ENCODE assay signal across 8 mouse cellular contexts in genomic region chr1:181445630-181446257, GRCm38 (mm10).
DNase-seq lines count a peak whose midpoint lies in the region; ATAC-seq and TF ChIP-seq lines count a peak whose summit lies in the region.

No protein-coding gene starts in this region.

- intact Hi-C loops in heart, postnatal 36 days (cut with DNase I) = loop anchor here (5.0 kb wide), 1 partner anchor 102 kb away; no protein-coding TSS in a partner anchor

- H3K4me3 ChIP-seq in midbrain, embryonic 14.5 days (replicated peaks; ENCODE audit: low read depth, low read length) = no peak overlapping the region
- no peak overlapping the region for H3K4me3 ChIP-seq in midbrain, embryonic 15.5 days
- H3K4me3 ChIP-seq in small intestine, adult 2 months (ENCODE audit: low read depth, low read length) = no peak overlapping the region
- H3K4me3 ChIP-seq in midbrain, embryonic 10.5 days = no peak overlapping the region

- WGBS in midbrain, embryonic 14.5 days = 72% methylated on average over 1 of the region's 1 CpGs
- 74% methylated on average over 1 of the region's 1 CpGs for WGBS in midbrain, embryonic 15.5 days
- WGBS in small intestine, adult 2 months = 17% methylated on average over 1 of the region's 1 CpGs
- 59% methylated on average over 1 of the region's 1 CpGs for WGBS in midbrain, embryonic 10.5 days

- H3K27ac ChIP-seq in midbrain, embryonic 14.5 days (replicated peaks; ENCODE audit: low read depth, low read length) = no peak overlapping the region
- no peak overlapping the region for H3K27ac ChIP-seq in midbrain, embryonic 15.5 days
- H3K27ac ChIP-seq in small intestine, adult 2 months (ENCODE audit: insufficient read depth, low read depth, low read length) = no peak overlapping the region
- no peak overlapping the region for H3K27ac ChIP-seq in midbrain, embryonic 10.5 days (replicated peaks)

- TF ChIP-seq CTCF in small intestine, adult 2 months (IDR thresholded peaks at IDR 0.05; ENCODE audit: extremely low read depth, insufficient read length, insufficient replicate concordance, low read depth, low read length) = peak; percentile 59; the same call in 1 of the 2 replicates

- H3K4me2 ChIP-seq in midbrain, embryonic 14.5 days (ENCODE audit: low read length) = no peak overlapping the region
- H3K4me2 ChIP-seq in midbrain, embryonic 15.5 days = no peak overlapping the region

- TF ChIP-seq POLR2A in small intestine, adult 2 months (IDR thresholded peaks at IDR 0.05; ENCODE audit: low read depth, low read length) = no peak

- H3K4me1 ChIP-seq in midbrain, embryonic 14.5 days (ENCODE audit: control insufficient read depth, insufficient read depth, low read length) = no peaks in the 10 kb centered on the region
- no peaks in the 10 kb centered on the region for H3K4me1 ChIP-seq in midbrain, embryonic 15.5 days
- no peaks in the 10 kb centered on the region; the same call in 1 of the 2 replicates for H3K4me1 ChIP-seq in small intestine, adult 2 months (ENCODE audit: control insufficient read depth, insufficient read depth, insufficient read length, low read length)
- H3K4me1 ChIP-seq in midbrain, embryonic 10.5 days = 0 out of 2 replicates have a peak, but pooled peaks cover 6% of the 10 kb centered on the region

- ATAC-seq in midbrain, embryonic 14.5 days (ENCODE audit: low FRiP score, low TSS enrichment) = no peak
- ATAC-seq in midbrain, embryonic 15.5 days (replicated peaks) = no peak

- no peaks in the 10 kb centered on the region for H3K9me3 ChIP-seq in midbrain, embryonic 14.5 days (ENCODE audit: control insufficient read depth, low read length)
- H3K9me3 ChIP-seq in midbrain, embryonic 15.5 days = no peaks in the 10 kb centered on the region
- no peaks in the 10 kb centered on the region for H3K9me3 ChIP-seq in midbrain, embryonic 10.5 days (replicated peaks)

- DNase-seq in adrenal gland, adult 18-20 months (ENCODE audit: low spot score in 2 of 2) = peak; percentile 32 to 33
- DNase-seq in adrenal gland, adult 8-10 months = no peak
- DNase-seq in midbrain, embryonic 14.5 days = peak; percentile 17
- peak; percentile 81 to 85 for DNase-seq in cerebellum, postnatal 36 days
- DNase-seq in heart, postnatal 36 days = peak; percentile 34 to 35
- no peak for DNase-seq in midbrain, embryonic 10.5 days (ENCODE audit: low spot score)

- no peak overlapping the region for H3K9ac ChIP-seq in midbrain, embryonic 14.5 days (replicated peaks; ENCODE audit: low read length)
- H3K9ac ChIP-seq in midbrain, embryonic 15.5 days = no peak overlapping the region

- H3K27me3 ChIP-seq in midbrain, embryonic 14.5 days (ENCODE audit: control insufficient read depth, insufficient read depth, low read length) = no peaks in the 10 kb centered on the region
- no peaks in the 10 kb centered on the region for H3K27me3 ChIP-seq in midbrain, embryonic 15.5 days (replicated peaks)
- no peaks in the 10 kb centered on the region for H3K27me3 ChIP-seq in small intestine, adult 2 months (ENCODE audit: control insufficient read depth, insufficient read depth, low read length)
- H3K27me3 ChIP-seq in midbrain, embryonic 10.5 days (ENCODE audit: low read depth, poor library complexity, severe bottlenecking) = no peaks in the 10 kb centered on the region

- H3K36me3 ChIP-seq in midbrain, embryonic 14.5 days (ENCODE audit: control insufficient read depth, insufficient read depth, low read length) = no peaks in the 10 kb centered on the region
- no peaks in the 10 kb centered on the region for H3K36me3 ChIP-seq in midbrain, embryonic 15.5 days (replicated peaks)
- no peaks in the 10 kb centered on the region for H3K36me3 ChIP-seq in small intestine, adult 2 months (ENCODE audit: control insufficient read depth, insufficient read depth, low read length)
- no peaks in the 10 kb centered on the region for H3K36me3 ChIP-seq in midbrain, embryonic 10.5 days

Comparison
In these comparisons a context has a peak if more than half of its experiments do, and no peak if none do; other contexts are left out.
1. DNase-seq: peak in adrenal gland, adult 18-20 months (2 of 2), midbrain, embryonic 14.5 days (single experiment), cerebellum, postnatal 36 days (2 of 2) and heart, postnatal 36 days (2 of 2); none in adrenal gland, adult 8-10 months (single experiment) and midbrain, embryonic 10.5 days (single experiment).